Mouse (Mus musculus) lung, adult 2 months (tissue): ENCODE data around the gene Riok1.

Source experiments
- CTCF ChIP-seq: fragments of 200-500 bp; IDR thresholded peaks from 2 replicates; pipeline ENCODE4 v1.5.1; 2011; ENCODE audit warnings: mild to moderate bottlenecking, low read length, control low read depth; ENCODE audit not compliant: insufficient read depth
- POLR2A ChIP-seq: fragments of 200-500 bp; IDR thresholded peaks from 2 replicates; pipeline ENCODE4 v1.6.1; 2011; ENCODE audit warnings: low read depth, mild to moderate bottlenecking, control low read depth, low read length, borderline replicate concordance; ENCODE audit errors: extremely low read depth

GRCm38 (mm10) chr13:38002461-38002860 lies 34.3 kb upstream of the Riok1 start:
- TF ChIP-seq CTCF (no peak), POLR2A (no peak)
